Mouse (Mus musculus) hindbrain, embryonic 16.5 days (tissue): ENCODE measurements around the gene Ptges3l. TPM values are rescaled to one million over a fixed set of nuclear protein-coding genes. Genes with fewer than 3 reads are reported as not detected.
"Not testable (repeated sequence)": the region's sequence is repeated elsewhere in the genome, so short reads cannot be mapped to it uniquely, and the experiment has no call there.

Experiments used
- ATAC-seq: fragments of 200-750 bp; cut with Nextera tagmentation; 2 replicates; pipeline ENCODE4 v1.8.0; 2017; ENCODE audit warnings: moderate TSS enrichment, moderate library complexity
- H3K27ac ChIP-seq: fragments of 300-500 bp; sonication (generic); 2 replicates; pipeline ENCODE4 v1.5.1; 2014; ENCODE audit warnings: low read depth, mild to moderate bottlenecking, control low read depth, low read length, moderate library complexity
- H3K27me3 ChIP-seq: fragments of 300-500 bp; sonication (generic); replicated peaks from 2 replicates; pipeline ENCODE4 v1.6.1; 2014; ENCODE audit warnings: low read length; ENCODE audit not compliant: control insufficient read depth, insufficient read depth
- H3K36me3 ChIP-seq: fragments of 300-500 bp; sonication (generic); 2 replicates; pipeline ENCODE4 v1.6.1; 2014; ENCODE audit warnings: mild to moderate bottlenecking, low read length, moderate library complexity, mixed read lengths; ENCODE audit not compliant: control insufficient read depth, insufficient read depth
- H3K4me1 ChIP-seq: fragments of 300-500 bp; sonication (generic); 2 replicates; pipeline ENCODE4 v1.6.1; 2014; ENCODE audit warnings: low read depth, low read length; ENCODE audit not compliant: control insufficient read depth, insufficient read depth
- H3K4me2 ChIP-seq: fragments of 300-500 bp; sonication (generic); 2 replicates; pipeline ENCODE4 v1.6.1; 2014; ENCODE audit warnings: mild to moderate bottlenecking, low read length, control low read depth, moderate library complexity
- H3K4me3 ChIP-seq: fragments of 300-500 bp; sonication (generic); 2 replicates; pipeline ENCODE4 v1.5.1; 2014; ENCODE audit warnings: mild to moderate bottlenecking, low read length, control low read depth, moderate library complexity
- H3K9ac ChIP-seq: fragments of 300-500 bp; sonication (generic); 2 replicates; pipeline ENCODE4 v1.6.1; 2014; ENCODE audit warnings: low read depth, mild to moderate bottlenecking, control low read depth, low read length, moderate library complexity
- H3K9me3 ChIP-seq: fragments of 300-500 bp; sonication (generic); 2 replicates; pipeline ENCODE4 v1.6.1; 2014; ENCODE audit warnings: mild to moderate bottlenecking, low read length, moderate library complexity; ENCODE audit not compliant: control insufficient read depth
- WGBS: fragments of 180-500 bp; shearing (Covaris S2); extraction: QIAGEN DNeasy Blood & Tissue Kit; methylation state at CpG from one replicate; pipeline ENCODE4 v1.1.7; 2014; 5-methylcytosine and 5-hydroxymethylcytosine counted together
- polyA plus RNA-seq: library from polyadenylated mRNA; unstranded; fragments of >200 nt; fragmentation: Nextera tagmentation; extraction: Ambion mirVana; gene quantifications from 2 replicates; pipeline ENCODE4 v1.2.1, GENCODE M21; 2015

The Ptges3l gene
- polyA plus RNA-seq, 1 experiment from 2014 or later, result 3.1 TPM

DNA sequence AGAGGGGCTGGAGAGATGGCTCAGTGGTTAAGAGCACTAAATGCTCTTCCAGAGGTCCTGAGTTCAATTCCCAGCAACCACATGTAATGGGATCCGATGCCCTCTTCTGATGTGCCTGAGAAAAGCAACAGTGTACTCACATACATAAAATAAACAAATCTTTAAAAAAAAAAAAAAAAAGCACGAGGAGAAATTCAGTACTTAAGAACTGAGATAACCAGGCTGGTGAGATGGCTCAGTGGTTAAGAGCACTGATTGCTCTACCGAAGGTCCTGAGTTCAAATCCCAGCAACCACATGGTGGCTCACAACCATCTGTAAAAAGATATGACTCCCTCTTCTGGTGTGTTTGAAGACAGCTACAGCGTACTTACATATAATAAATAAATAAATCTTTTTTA lies 24.5 kb upstream of the Ptges3l start:
- not testable (repeated sequence) for H3K27ac ChIP-seq, H3K4me3 ChIP-seq, H3K9me3 ChIP-seq, H3K4me1 ChIP-seq, H3K9ac ChIP-seq, ATAC-seq, H3K4me2 ChIP-seq, H3K36me3 ChIP-seq, H3K27me3 ChIP-seq
- 94% methylated on average over 4 of the region's 4 CpGs for WGBS

DNA sequence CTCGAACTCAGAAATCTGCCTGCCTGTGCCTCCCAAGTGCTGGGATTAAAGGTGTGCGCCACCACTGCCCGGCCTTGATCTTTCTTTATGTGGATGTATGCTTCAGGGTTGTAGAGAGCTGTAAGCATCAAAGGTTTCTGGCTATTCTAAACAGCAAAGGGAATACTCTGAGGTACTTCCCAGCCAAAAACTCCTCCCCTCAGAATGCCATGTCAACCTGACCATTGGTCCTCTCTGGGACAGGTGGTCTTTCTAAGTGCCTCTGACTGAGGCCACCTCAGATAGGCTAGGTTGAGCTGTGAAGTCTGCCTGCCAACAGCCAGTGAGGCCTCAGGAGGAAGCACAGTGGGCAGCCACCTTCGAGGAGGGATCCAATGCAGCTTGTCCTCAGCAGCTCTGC lies 23.8 kb upstream of the Ptges3l start:
- Histone ChIP-seq H3K9me3 (no peaks in the 10 kb centered on the region), H3K4me3 (no peak overlapping the region; the same call in 1 of the 2 replicates), H3K4me1 (peaks cover 3% of the 10 kb centered on the region; the same call in 1 of the 2 replicates), H3K36me3 (peaks cover 12% of the 10 kb centered on the region), H3K27me3 (no peaks in the 10 kb centered on the region), H3K27ac (no peak overlapping the region), H3K9ac (no peak overlapping the region), H3K4me2 (no peak overlapping the region; the same call in 1 of the 2 replicates)
- no peak for ATAC-seq
- 86% methylated on average over 4 of the region's 4 CpGs for WGBS

DNA sequence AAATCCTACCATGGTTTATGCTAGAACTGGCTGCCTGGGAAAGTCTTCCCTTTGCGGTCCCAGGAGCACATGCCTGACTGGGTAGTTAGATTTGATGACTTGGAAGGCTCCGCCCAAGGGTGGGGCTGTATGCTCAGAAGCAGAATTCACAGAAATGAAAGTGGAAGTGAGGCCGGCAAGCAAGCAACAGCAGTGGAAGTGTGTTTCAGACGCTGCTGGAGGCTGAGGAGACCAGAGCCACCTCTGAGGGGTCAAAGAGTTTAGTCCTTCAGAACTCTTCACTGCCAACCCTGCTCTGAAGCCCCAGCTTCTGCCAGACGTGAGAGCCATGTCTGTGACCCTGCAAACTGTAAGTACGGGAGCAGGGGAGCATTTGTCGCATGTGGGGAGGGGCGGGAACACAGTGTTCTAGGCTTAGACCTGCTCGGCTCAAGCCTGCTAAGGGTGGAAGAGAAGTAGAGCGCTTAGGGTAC lies 23.2 kb upstream of the Ptges3l start, which contains the start of gene Ifi35:
Gene Ifi35 (plus strand): TSS at position 134 of the 473 bp plus-strand sequence.
- peaks cover 16% of the 10 kb centered on the region for H3K36me3 ChIP-seq
- no peaks in the 10 kb centered on the region for H3K27me3 ChIP-seq
- H3K9ac ChIP-seq, result peak within 1 kb of the TSS; percentile 27; the same call in 1 of the 2 replicates
- no peaks in the 10 kb centered on the region for H3K9me3 ChIP-seq
- peak within 1 kb of the TSS; percentile 34 for H3K4me2 ChIP-seq
- H3K4me1 ChIP-seq, result peaks cover 9% of the 10 kb centered on the region
- peak within 1 kb of the TSS; percentile 24 for H3K4me3 ChIP-seq
- H3K27ac ChIP-seq, result no peak within 1 kb of the TSS
- 34% methylated on average over 10 of the region's 10 CpGs for WGBS
- ATAC-seq, result no peak

DNA sequence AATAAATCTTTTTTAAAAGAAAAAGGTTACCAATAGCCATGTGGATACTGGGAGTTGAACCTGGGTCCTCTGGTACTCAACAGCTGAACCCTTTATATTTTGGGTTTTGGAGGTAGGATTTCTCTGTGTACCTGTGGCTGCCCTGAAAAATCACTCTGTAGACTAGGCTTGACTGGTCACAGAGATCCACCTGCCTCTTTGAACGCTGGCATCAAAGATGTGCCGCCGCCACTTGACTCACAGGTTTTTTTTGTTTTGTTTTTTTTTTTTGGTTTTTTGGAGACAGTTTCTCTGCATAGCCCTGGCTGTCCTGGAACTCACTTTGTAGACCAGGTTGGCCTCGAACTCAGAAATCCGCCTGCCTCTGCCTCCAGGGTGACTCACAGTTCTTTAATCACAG lies 22.7 kb upstream of the Ptges3l start:
- H3K36me3 ChIP-seq, result peaks cover 16% of the 10 kb centered on the region
- H3K4me3 ChIP-seq, result no peak overlapping the region
- no peaks in the 10 kb centered on the region for H3K27me3 ChIP-seq
- H3K9me3 ChIP-seq, result no peaks in the 10 kb centered on the region
- no peak for ATAC-seq
- H3K4me2 ChIP-seq, result no peak overlapping the region
- H3K27ac ChIP-seq, result no peak overlapping the region
- no peak overlapping the region for H3K9ac ChIP-seq
- 86% methylated on average over 5 of the region's 5 CpGs for WGBS
- peaks cover 13% of the 10 kb centered on the region for H3K4me1 ChIP-seq

DNA sequence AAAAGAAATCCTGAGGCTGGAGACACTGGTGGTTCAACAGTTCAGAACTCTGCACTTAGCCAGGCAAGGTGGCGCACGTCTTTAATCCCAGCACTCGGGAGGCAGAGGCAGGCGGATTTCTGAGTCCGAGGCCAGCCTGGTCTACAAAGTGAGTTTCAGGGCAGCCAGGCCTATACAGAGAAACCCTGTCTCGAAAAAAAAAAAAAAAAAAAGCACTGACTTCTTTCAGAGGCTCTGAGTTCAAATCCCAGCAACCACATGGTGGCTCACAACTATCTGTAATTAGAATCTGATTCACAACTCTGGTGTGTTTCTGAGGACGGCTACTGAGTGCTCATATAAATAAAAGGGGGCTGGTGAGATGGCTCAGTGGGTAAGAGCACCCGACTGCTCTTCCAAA lies 21.7 kb upstream of the Ptges3l start:
- Histone ChIP-seq H3K36me3 (peaks cover 16% of the 10 kb centered on the region), H3K4me1 (peaks cover 13% of the 10 kb centered on the region)
- H3K4me3 ChIP-seq, H3K27ac ChIP-seq, ATAC-seq, H3K27me3 ChIP-seq, H3K4me2 ChIP-seq, H3K9me3 ChIP-seq, H3K9ac ChIP-seq: not testable (repeated sequence)
- 94% methylated on average over 8 of the region's 8 CpGs for WGBS

DNA sequence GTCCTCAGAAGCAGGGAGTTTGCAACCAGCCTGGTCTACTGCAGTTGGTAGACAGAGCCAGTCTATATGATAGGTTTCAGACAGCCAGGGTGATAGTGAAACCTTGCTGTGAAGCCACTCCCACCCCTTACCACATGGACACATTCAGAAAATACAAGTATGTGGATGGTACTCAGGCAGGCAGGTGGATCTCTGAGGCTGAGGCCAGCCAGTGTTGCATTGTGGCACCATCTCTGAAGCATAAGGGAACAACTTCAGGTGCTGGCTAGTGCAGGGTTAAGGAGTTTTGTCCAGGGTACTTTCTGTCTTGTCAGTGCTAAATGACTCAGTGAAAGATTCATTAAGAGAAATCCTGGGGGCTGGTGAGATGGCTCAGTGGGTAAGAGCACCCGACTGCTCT lies 21.2 kb upstream of the Ptges3l start:
- H3K27me3 ChIP-seq, result no peaks in the 10 kb centered on the region
- no peak overlapping the region for H3K9ac ChIP-seq
- no peak overlapping the region for H3K27ac ChIP-seq
- peaks cover 13% of the 10 kb centered on the region for H3K4me1 ChIP-seq
- ATAC-seq, result no peak
- H3K9me3 ChIP-seq, result no peaks in the 10 kb centered on the region
- no peak overlapping the region for H3K4me3 ChIP-seq
- H3K36me3 ChIP-seq, result peaks cover 16% of the 10 kb centered on the region
- 67% methylated on average over 1 of the region's 1 CpGs for WGBS
- no peak overlapping the region for H3K4me2 ChIP-seq

DNA sequence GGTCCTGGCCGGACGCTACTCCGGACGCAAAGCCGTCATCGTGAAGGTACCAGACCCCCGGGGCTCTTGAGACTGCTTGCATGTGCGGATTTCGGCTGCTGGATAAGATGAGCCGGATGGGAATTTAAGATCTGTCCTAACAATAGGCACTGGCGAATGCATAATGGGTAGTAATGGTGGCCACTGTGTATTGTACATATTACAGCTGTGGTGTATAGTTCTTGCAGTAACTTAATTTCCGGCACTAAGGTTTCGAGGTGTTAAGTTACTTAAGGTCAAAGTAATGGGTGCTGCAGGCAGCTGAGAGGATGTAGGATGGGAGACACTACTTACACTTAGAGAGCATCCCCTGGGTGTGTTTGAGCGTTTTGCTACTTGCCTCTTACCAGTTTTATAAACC lies 17.6 kb upstream of the Ptges3l start:
- no peak; the same call in 1 of the 2 replicates for ATAC-seq
- WGBS, result under 1% methylated on average over 14 of the region's 14 CpGs
- Histone ChIP-seq H3K4me1 (peaks cover 13% of the 10 kb centered on the region), H3K27me3 (no peaks in the 10 kb centered on the region), H3K9me3 (no peaks in the 10 kb centered on the region), H3K4me2 (peak overlapping the region; percentile 94), H3K9ac (peak overlapping the region; percentile 91), H3K4me3 (peak overlapping the region; percentile 77), H3K36me3 (peaks cover 16% of the 10 kb centered on the region), H3K27ac (peak overlapping the region; percentile 91)

DNA sequence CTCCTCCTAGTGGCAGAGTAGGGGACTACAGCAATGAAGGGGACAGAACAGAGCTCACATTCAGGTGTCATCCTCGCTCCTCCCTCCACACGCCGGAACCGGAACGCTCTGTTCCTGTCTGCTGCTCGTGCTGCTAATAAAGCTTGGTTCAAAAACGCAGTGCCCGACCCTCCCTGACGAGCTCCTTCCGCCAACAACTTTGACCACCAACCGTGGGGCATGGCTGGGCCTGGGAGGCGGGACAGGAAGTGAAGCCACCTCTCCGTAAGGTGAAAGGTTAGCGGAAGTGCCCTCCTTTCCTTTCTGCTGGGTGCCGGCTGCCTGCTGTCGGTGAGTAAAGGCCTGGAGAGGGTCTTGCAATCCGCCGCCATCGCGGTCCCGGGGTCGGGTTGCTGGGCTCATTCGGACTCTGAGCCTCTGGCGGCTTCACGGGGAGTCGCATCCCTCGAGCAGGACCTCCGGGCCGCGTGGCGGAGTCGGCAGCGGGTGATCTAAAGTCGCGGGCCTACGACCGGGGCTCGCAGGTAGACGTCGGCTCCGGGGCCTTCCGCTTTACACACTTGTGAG lies 17.1 kb upstream of the Ptges3l start, which contains the start of gene Rpl27:
Gene Rpl27 (plus strand): TSS at position 172 of the 567 bp plus-strand sequence.
- peak; percentile 99 for ATAC-seq
- Histone ChIP-seq H3K9ac (peak within 1 kb of the TSS; percentile 91), H3K9me3 (no peaks in the 10 kb centered on the region), H3K27me3 (no peaks in the 10 kb centered on the region), H3K4me2 (peak within 1 kb of the TSS; percentile 94), H3K4me3 (peak within 1 kb of the TSS; percentile 77), H3K4me1 (peaks cover 13% of the 10 kb centered on the region), H3K27ac (peak within 1 kb of the TSS; percentile 91), H3K36me3 (peaks cover 16% of the 10 kb centered on the region)
- whole genome bisulfite sequencing, result 0% methylated on average over 42 of the region's 42 CpGs

DNA sequence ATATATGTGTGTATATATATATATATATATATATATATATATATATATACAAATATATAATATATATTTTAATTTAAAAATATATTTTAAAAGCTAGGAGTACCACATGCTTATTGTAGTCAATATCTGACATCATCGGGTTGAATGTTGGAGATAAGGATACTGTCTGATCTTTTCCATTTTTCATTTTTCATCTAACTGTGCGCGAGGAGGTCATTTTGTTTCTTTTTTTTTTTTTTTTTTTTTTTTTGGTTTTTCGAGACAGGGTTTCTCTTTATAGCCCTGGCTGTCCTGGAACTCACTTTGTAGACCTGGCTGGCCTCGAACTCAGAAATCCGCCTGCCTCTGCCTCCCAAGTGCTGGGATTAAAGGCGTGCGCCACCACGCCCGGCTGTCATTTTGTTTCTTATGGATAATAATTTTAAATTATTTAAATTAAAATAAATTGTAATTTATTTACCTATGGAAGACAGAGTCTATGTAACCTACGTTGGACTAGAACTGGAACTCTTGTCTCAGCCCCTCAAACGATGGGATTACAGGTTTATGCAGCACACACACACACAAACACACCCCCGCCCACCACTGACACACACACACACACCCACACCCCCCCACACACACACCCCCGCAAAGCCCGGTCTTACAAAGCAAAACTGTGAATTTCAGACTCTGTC lies 16.5 kb upstream of the Ptges3l start:
- peak overlapping the region; percentile 52 for H3K4me2 ChIP-seq
- peak overlapping the region; percentile 32 for H3K4me3 ChIP-seq
- peaks cover 13% of the 10 kb centered on the region for H3K4me1 ChIP-seq
- not testable (repeated sequence) for ATAC-seq, H3K9ac ChIP-seq, H3K27me3 ChIP-seq, H3K27ac ChIP-seq, H3K9me3 ChIP-seq
- WGBS, result 38% methylated on average over 14 of the region's 15 CpGs
- peaks cover 16% of the 10 kb centered on the region for H3K36me3 ChIP-seq
